Mouse (Mus musculus) heart, embryonic 16.5 days (tissue): Measurements from ENCODE around the gene Fam114a2. TPM values are rescaled to one million over a fixed set of nuclear protein-coding genes. Genes with fewer than 3 reads are reported as not detected.

Experiments used
- ATAC-seq: fragments of 200-750 bp; cut with Nextera tagmentation; replicated peaks from 2 replicates; pipeline ENCODE4 v1.8.0; 2017; ENCODE audit warnings: moderate number of reproducible peaks; ENCODE audit not compliant: insufficient read depth, low FRiP score; ENCODE audit errors: extremely low read depth
- H3K27ac ChIP-seq: fragments of 300-500 bp; sonication (generic); 2 replicates; pipeline ENCODE4 v1.5.1; 2014; ENCODE audit warnings: mild to moderate bottlenecking, low read length, control low read depth, moderate library complexity
- H3K27me3 ChIP-seq: fragments of 300-500 bp; sonication (generic); 2 replicates; pipeline ENCODE4 v1.6.1; 2014; ENCODE audit warnings: low read length, mixed read lengths; ENCODE audit not compliant: control insufficient read depth, insufficient read depth
- H3K36me3 ChIP-seq: fragments of 300-500 bp; sonication (generic); 2 replicates; pipeline ENCODE4 v1.6.1; 2014; ENCODE audit not compliant: control insufficient read depth, insufficient read depth
- H3K4me1 ChIP-seq: fragments of 300-500 bp; sonication (generic); 2 replicates; pipeline ENCODE4 v1.6.1; 2014; ENCODE audit warnings: low read length, mixed read lengths; ENCODE audit not compliant: control insufficient read depth, insufficient read depth
- H3K4me2 ChIP-seq: fragments of 300-500 bp; sonication (generic); 2 replicates; pipeline ENCODE4 v1.6.1; 2014; ENCODE audit warnings: low read depth, mild to moderate bottlenecking, control low read depth, low read length
- H3K4me3 ChIP-seq: fragments of 300-500 bp; sonication (generic); 2 replicates; pipeline ENCODE4 v1.5.1; 2014; ENCODE audit warnings: mild to moderate bottlenecking, control low read depth, low read length
- H3K9ac ChIP-seq: fragments of 300-500 bp; sonication (generic); 2 replicates; pipeline ENCODE4 v1.6.1; 2014; ENCODE audit warnings: low read length, control low read depth
- H3K9me3 ChIP-seq: fragments of 300-500 bp; sonication (generic); replicated peaks from 2 replicates; pipeline ENCODE4 v1.6.1; 2016; ENCODE audit warnings: low read length; ENCODE audit not compliant: control insufficient read depth
- WGBS: fragments of 180-500 bp; shearing (Covaris S2); extraction: QIAGEN DNeasy Blood & Tissue Kit; methylation state at CpG from one replicate; pipeline ENCODE4 v1.1.7; 2014; 5-methylcytosine and 5-hydroxymethylcytosine counted together
- polyA plus RNA-seq: library from polyadenylated mRNA; unstranded; fragments of >200 nt; fragmentation: Nextera tagmentation; extraction: Ambion mirVana; gene quantifications from 2 replicates; pipeline ENCODE4 v1.2.1, GENCODE M21; 2015

Gene Fam114a2
- polyA plus RNA-seq, 1 experiment from 2014 or later, result 65.3 TPM

GRCm38 (mm10) chr11:57498215-57498614, 20.2 kb downstream of the Fam114a2 start:
- ATAC-seq, result no peak
- Histone ChIP-seq H3K4me1 (peaks cover 5% of the 10 kb centered on the region), H3K36me3 (peaks cover 41% of the 10 kb centered on the region), H3K4me2 (no peak overlapping the region), H3K27ac (no peak overlapping the region), H3K9ac (no peak overlapping the region), H3K27me3 (no peaks in the 10 kb centered on the region), H3K4me3 (no peak overlapping the region), H3K9me3 (no peaks in the 10 kb centered on the region)
- WGBS, result 93% methylated on average over 5 of the region's 5 CpGs

GRCm38 (mm10) chr11:57497701-57498100, 20.7 kb downstream of the Fam114a2 start:
- no peak overlapping the region for H3K27ac ChIP-seq
- no peak overlapping the region for H3K9ac ChIP-seq
- peaks cover 46% of the 10 kb centered on the region for H3K36me3 ChIP-seq
- ATAC-seq, result no peak
- no peaks in the 10 kb centered on the region for H3K9me3 ChIP-seq
- no peaks in the 10 kb centered on the region for H3K27me3 ChIP-seq
- peaks cover under 1% of the 10 kb centered on the region for H3K4me1 ChIP-seq
- H3K4me2 ChIP-seq, result no peak overlapping the region
- 84% methylated on average over 3 of the region's 3 CpGs for WGBS
- no peak overlapping the region for H3K4me3 ChIP-seq

DNA sequence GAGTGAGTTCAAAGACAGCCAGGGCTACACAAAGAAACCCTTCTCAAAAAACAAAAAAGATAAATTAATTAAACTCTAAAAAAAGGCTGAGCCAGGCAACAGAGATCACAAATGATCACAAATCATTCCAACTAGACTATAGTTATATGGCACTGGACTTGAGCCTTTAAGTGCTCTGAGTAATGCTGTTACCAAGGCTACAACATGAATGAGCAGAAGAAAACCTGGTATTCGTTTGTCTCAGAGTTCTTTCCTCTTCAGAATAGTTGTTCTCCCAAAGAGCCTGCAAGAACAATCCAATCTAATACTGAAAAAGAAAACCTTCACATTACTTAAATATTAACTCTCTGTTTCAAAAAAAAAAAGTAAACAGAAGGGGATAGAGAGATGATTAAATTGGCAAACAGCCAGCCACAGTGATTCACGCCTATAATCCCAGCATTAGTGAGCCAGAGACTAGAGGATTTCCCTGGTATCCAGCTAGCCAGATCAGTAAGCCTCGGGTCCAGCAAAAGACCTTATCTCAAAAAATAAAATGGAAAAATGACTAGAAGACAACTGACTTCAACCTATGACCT, 21.9 kb downstream of the Fam114a2 start:
- no peak overlapping the region for H3K4me2 ChIP-seq
- H3K9me3 ChIP-seq, result no peaks in the 10 kb centered on the region
- no peak overlapping the region for H3K27ac ChIP-seq
- H3K27me3 ChIP-seq, result no peaks in the 10 kb centered on the region
- no peak overlapping the region for H3K4me3 ChIP-seq
- no peak overlapping the region for H3K9ac ChIP-seq
- H3K4me1 ChIP-seq, result no peaks in the 10 kb centered on the region
- ATAC-seq, result no peak
- 70% methylated on average over 3 of the region's 3 CpGs for WGBS
- H3K36me3 ChIP-seq, result peaks cover 57% of the 10 kb centered on the region

DNA sequence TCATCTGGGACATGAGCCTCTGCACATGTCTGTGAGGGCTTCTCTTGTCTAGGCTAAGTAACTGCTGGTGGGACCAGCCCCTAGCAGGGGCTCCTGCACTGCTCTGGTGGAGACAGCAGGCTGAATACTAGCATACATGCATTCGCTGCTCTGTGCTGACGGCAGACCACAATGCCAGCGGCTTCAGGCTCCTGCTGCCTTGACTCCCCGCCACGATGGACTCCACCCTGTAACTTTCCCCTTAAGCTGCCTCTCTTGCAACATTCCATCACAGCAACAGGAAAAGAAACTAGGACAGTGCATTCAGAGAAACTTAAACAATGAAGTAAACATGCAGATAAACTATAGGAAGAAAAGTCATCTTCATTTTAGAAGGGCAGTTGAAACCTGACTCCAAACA, 30.0 kb downstream of the Fam114a2 start:
- no peak overlapping the region for H3K4me2 ChIP-seq
- H3K9me3 ChIP-seq, result no peaks in the 10 kb centered on the region
- H3K36me3 ChIP-seq, result peaks cover 54% of the 10 kb centered on the region
- H3K4me3 ChIP-seq, result no peak overlapping the region
- WGBS, result 59% methylated on average over 5 of the region's 5 CpGs
- no peak overlapping the region for H3K9ac ChIP-seq
- no peaks in the 10 kb centered on the region for H3K27me3 ChIP-seq
- no peaks in the 10 kb centered on the region for H3K4me1 ChIP-seq
- ATAC-seq, result no peak
- no peak overlapping the region for H3K27ac ChIP-seq

DNA sequence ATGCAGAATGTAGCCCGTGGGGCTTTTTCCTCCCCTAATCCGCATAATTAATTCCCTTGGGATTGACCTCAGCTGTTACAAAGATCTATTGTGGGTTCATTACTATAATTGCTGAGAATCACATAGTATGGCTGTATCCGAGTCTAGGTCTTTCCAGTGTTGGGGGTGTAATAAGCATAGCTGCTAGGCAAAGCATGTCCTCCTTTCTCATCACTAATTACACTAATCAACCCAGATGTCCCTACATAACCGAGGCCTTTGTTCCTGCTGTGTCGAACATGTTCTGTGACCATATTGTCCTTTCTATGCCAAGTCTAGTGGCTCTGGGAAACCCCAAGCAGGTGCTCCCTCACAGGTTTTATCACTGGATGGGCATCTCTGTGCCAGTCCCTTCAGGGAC, 40.3 kb downstream of the Fam114a2 start:
- 96% methylated on average over 5 of the region's 5 CpGs for WGBS
- Histone ChIP-seq H3K27ac (no peak overlapping the region), H3K9me3 (0 out of 2 replicates have a peak, but pooled peaks cover 2% of the 10 kb centered on the region), H3K36me3 (peaks cover 25% of the 10 kb centered on the region), H3K4me2 (no peak overlapping the region), H3K4me1 (no peaks in the 10 kb centered on the region), H3K9ac (no peak overlapping the region), H3K4me3 (no peak overlapping the region), H3K27me3 (no peaks in the 10 kb centered on the region)
- ATAC-seq, result no peak

DNA sequence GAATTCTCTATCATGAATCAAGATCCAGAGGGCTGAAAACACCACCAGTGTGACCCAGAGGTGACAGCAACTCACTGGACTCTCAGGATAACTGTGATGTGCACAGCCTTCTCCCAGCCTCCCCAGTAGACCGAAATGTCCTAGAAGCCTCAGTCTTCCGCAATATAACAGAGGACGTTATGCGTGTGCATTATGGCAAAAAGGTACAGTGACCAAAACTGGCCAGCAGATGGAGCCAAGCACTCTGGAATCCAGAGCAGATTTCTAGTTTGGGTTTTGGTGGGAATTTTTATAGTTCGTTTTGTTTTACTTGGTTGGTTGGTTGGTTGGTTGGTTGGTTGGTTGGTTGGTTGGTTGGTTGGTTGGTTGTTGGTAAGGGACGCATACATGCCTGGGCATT, 43.3 kb downstream of the Fam114a2 start:
- H3K9ac ChIP-seq, result no peak overlapping the region
- H3K4me1 ChIP-seq, result no peaks in the 10 kb centered on the region
- ATAC-seq, result no peak
- H3K4me3 ChIP-seq, result no peak overlapping the region
- H3K36me3 ChIP-seq, result peaks cover 6% of the 10 kb centered on the region
- no peaks in the 10 kb centered on the region for H3K27me3 ChIP-seq
- H3K27ac ChIP-seq, result no peak overlapping the region
- no peak overlapping the region for H3K4me2 ChIP-seq
- 43% methylated on average over 6 of the region's 6 CpGs for WGBS
- H3K9me3 ChIP-seq, result 0 out of 2 replicates have a peak, but pooled peaks cover 2% of the 10 kb centered on the region

DNA sequence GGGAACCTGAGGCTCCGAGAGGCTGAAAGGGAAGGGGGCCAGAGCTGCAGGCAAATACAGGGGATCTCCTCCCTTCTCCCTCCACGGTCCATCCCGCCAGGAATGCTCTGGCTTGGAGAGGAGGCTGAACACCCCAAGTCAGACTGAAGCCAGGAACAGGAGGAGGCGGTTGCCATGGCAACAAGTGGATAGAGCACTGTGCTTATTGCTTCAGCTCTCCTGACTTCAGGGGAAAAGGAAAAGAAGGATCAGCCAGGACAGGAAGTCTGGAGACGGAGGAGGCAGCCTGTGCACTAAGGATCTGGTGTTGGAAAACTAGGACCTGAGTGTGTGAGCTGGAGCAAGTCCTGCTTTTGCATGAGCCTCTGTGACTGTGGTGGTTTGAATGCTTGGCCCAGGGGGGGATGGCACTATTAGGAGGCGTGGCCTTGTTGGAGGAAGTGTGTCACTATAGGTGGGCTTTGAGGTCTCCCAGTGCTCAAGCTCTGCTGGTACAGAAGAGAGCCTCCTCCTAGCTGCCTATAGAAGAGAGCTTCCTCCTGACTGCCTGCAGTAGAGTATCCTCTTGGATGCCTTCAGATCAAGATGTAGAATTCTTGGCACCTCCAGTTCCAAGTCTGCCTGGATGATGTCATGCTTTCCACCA, 44.0 kb downstream of the Fam114a2 start:
- Histone ChIP-seq H3K9ac (no peak overlapping the region), H3K9me3 (0 out of 2 replicates have a peak, but pooled peaks cover 2% of the 10 kb centered on the region), H3K36me3 (peaks cover 6% of the 10 kb centered on the region), H3K4me1 (no peaks in the 10 kb centered on the region), H3K27me3 (no peaks in the 10 kb centered on the region), H3K4me2 (no peak overlapping the region), H3K27ac (no peak overlapping the region), H3K4me3 (no peak overlapping the region)
- whole genome bisulfite sequencing, result 69% methylated on average over 6 of the region's 6 CpGs
- no peak; the same call in 1 of the 2 replicates for ATAC-seq

DNA sequence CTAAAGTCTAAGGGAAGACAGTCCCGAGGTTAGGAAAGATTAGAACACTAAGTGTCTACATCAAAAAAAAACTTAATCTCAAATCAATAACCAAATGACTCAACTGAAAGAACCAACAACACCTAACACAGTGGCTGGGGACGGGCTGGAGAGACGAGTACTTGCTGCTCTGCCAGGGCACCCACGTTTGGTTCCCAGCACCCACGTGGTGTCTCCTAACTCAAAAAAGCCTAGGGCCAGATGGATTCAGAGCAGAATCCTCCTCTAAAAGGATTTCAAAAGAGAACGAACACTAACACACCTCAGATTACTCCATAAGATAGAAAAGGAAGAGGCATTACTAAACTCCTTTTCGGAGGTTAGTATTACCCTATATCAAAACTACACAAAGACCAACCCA, 47.4 kb downstream of the Fam114a2 start:
- Histone ChIP-seq H3K4me2 (no peak overlapping the region), H3K27me3 (no peaks in the 10 kb centered on the region), H3K27ac (no peak overlapping the region), H3K9me3 (no peaks in the 10 kb centered on the region), H3K4me1 (no peaks in the 10 kb centered on the region), H3K4me3 (no peak overlapping the region), H3K9ac (no peak overlapping the region), H3K36me3 (no peaks in the 10 kb centered on the region)
- WGBS, result 78% methylated on average over 7 of the region's 7 CpGs
- no peak for ATAC-seq

DNA sequence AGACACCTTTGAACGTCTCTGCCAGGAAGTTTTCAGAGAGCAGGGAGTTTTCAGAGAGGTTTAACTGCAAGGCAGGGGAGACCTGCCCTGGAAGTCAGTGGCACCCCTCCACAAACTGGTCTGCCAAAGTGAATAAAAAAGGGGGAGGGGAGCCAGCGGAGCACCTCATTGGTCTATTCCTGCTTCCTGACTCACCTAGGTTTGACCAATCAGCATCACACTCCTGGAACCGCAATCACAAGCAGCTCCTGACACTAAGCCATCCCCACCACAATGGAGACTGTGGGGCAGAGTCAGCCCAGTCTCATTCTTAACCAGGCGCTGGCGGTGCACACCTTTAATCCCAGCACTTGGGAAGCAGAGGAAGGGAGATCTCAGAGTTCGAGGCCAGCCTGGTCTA, 48.4 kb downstream of the Fam114a2 start:
- H3K36me3 ChIP-seq, result no peaks in the 10 kb centered on the region
- H3K9ac ChIP-seq, result no peak overlapping the region
- no peak overlapping the region for H3K4me2 ChIP-seq
- ATAC-seq, result no peak
- H3K4me3 ChIP-seq, result no peak overlapping the region
- no peaks in the 10 kb centered on the region for H3K9me3 ChIP-seq
- no peaks in the 10 kb centered on the region for H3K27me3 ChIP-seq
- no peak overlapping the region for H3K27ac ChIP-seq
- H3K4me1 ChIP-seq, result no peaks in the 10 kb centered on the region
- WGBS, result 35% methylated on average over 6 of the region's 6 CpGs
